Mouse (Mus musculus): ENCODE measurements at regions not wholly inside any gene's neighbourhood (a gene's known extent, or its start where the extent isn't known, plus 50 kb on each side); places are given as distances from the start of the nearest gene placed in this dataset.
"Not testable (repeated sequence)": the region's sequence is repeated elsewhere in the genome, so short reads cannot be mapped to it uniquely, and the experiment has no call there.

- H3K4me1 ChIP-seq (ENCODE audit: control insufficient read depth, insufficient read depth, low read length); H3K27ac ChIP-seq (ENCODE audit: control insufficient read depth, insufficient read depth, low read depth, low read length, poor library complexity); H3K4me3 ChIP-seq (replicated peaks; ENCODE audit: control insufficient read depth, low read depth, low read length): not testable (repeated sequence)
- WGBS = 23% methylated on average over 1 of the region's 1 CpGs
Observed at GRCm38 (mm10) chr3:29024851-29025250, 57.0 kb upstream of the Egfem1 start.

GRCm38 (mm10) chr3:29027726-29028125 is 54.1 kb upstream of the Egfem1 start:
- Histone ChIP-seq H3K27ac (ENCODE audit: control insufficient read depth, insufficient read depth, low read depth, low read length, poor library complexity) (no peak overlapping the region), H3K4me3 (replicated peaks; ENCODE audit: control insufficient read depth, low read depth, low read length) (no peak overlapping the region), H3K4me1 (ENCODE audit: control insufficient read depth, insufficient read depth, low read length) (no peaks in the 10 kb centered on the region)
- 55% methylated on average over 2 of the region's 2 CpGs for WGBS
- TF ChIP-seq CTCF (IDR thresholded peaks at IDR 0.05; ENCODE audit: control insufficient read depth, insufficient read depth, low read length) = no peak
- TF ChIP-seq POLR2A (IDR thresholded peaks at IDR 0.05; ENCODE audit: borderline replicate concordance, control insufficient read depth, low read depth, low read length) = no peak

GRCm38 (mm10) chr3:29030791-29031190 is 51.0 kb upstream of the Egfem1 start:
- no peak for TF ChIP-seq CTCF (IDR thresholded peaks at IDR 0.05; ENCODE audit: control insufficient read depth, insufficient read depth, low read length)
- TF ChIP-seq POLR2A (IDR thresholded peaks at IDR 0.05; ENCODE audit: borderline replicate concordance, control insufficient read depth, low read depth, low read length) = no peak
- no peak overlapping the region for H3K4me3 ChIP-seq (replicated peaks; ENCODE audit: control insufficient read depth, low read depth, low read length)
- WGBS = 73% methylated on average over 7 of the region's 7 CpGs
- no peaks in the 10 kb centered on the region for H3K4me1 ChIP-seq (ENCODE audit: control insufficient read depth, insufficient read depth, low read length)
- no peak overlapping the region for H3K27ac ChIP-seq (ENCODE audit: control insufficient read depth, insufficient read depth, low read depth, low read length, poor library complexity)

GRCm38 (mm10) chr3:29031811-29032210 is 50.0 kb upstream of the Egfem1 start:
- Histone ChIP-seq H3K4me1 (ENCODE audit: control insufficient read depth, insufficient read depth, low read length) (no peaks in the 10 kb centered on the region), H3K27ac (ENCODE audit: control insufficient read depth, insufficient read depth, low read depth, low read length, poor library complexity) (no peak overlapping the region), H3K4me3 (replicated peaks; ENCODE audit: control insufficient read depth, low read depth, low read length) (no peak overlapping the region)
- TF ChIP-seq CTCF (IDR thresholded peaks at IDR 0.05; ENCODE audit: control insufficient read depth, insufficient read depth, low read length) (peak; percentile 21; the same call in 1 of the 2 replicates), POLR2A (IDR thresholded peaks at IDR 0.05; ENCODE audit: borderline replicate concordance, control insufficient read depth, low read depth, low read length) (no peak)
- 45% methylated on average over 3 of the region's 3 CpGs for WGBS
